Mouse (Mus musculus): ENCODE measurements around the gene Lpar5. TPM values are rescaled to one million over a fixed set of nuclear protein-coding genes. Genes with fewer than 3 reads are reported as not detected.
"Not testable (repeated sequence)": the region's sequence is repeated elsewhere in the genome, so short reads cannot be mapped to it uniquely, and the experiment has no call there.

The Lpar5 gene
- not detected for total RNA-seq (2021)

GRCm38 (mm10) chr6:125067571-125067995, at the start of gene Lpar5:
TSS of gene Lpar5 (plus strand) at chr6:125067920.
- no peak for DNase-seq

- DNase-seq: peak; percentile 78
Measured at GRCm38 (mm10) chr6:125030532-125030931, 37.2 kb upstream of the Lpar5 start.

- no peak for DNase-seq
Measured at GRCm38 (mm10) chr6:125031604-125032003, 36.1 kb upstream of the Lpar5 start.

GRCm38 (mm10) chr6:125038666-125039065, 29.1 kb upstream of the Lpar5 start:
- DNase-seq: no peak

- DNase-seq: no peak
Measured at GRCm38 (mm10) chr6:125039131-125039530, 28.6 kb upstream of the Lpar5 start.

- DNase-seq: peak; percentile 90
Measured at GRCm38 (mm10) chr6:125039533-125040153, 28.1 kb upstream of the Lpar5 start, which contains the start of gene Ing4. TSS of gene Ing4 (plus strand) at chr6:125039760.

GRCm38 (mm10) chr6:125040221-125040620, 27.5 kb upstream of the Lpar5 start:
- no peak for DNase-seq

GRCm38 (mm10) chr6:125041047-125041446, 26.7 kb upstream of the Lpar5 start:
- no peak for DNase-seq

GRCm38 (mm10) chr6:125042081-125042480, 25.6 kb upstream of the Lpar5 start:
- DNase-seq: no peak

- peak; percentile 90 for DNase-seq
Measured at GRCm38 (mm10) chr6:125046691-125047090, 21.0 kb upstream of the Lpar5 start.

GRCm38 (mm10) chr6:125049678-125050077, 18.0 kb upstream of the Lpar5 start, which contains the start of gene Acrbp:
TSS of gene Acrbp (plus strand) at chr6:125049689.
- DNase-seq: no peak

GRCm38 (mm10) chr6:125051237-125051636, 16.5 kb upstream of the Lpar5 start:
- no peak for DNase-seq

GRCm38 (mm10) chr6:125061493-125061892, 6.2 kb upstream of the Lpar5 start:
- DNase-seq: no peak

GRCm38 (mm10) chr6:125062511-125062910, 5.2 kb upstream of the Lpar5 start:
- DNase-seq: no peak

GRCm38 (mm10) chr6:125063906-125064305, 3.8 kb upstream of the Lpar5 start:
- no peak for DNase-seq

GRCm38 (mm10) chr6:125065223-125065622, 2.5 kb upstream of the Lpar5 start:
- DNase-seq: not testable (repeated sequence)

GRCm38 (mm10) chr6:125071170-125071895, 3.6 kb downstream of the Lpar5 start:
- DNase-seq: no peak

- peak; percentile 57 for DNase-seq
Measured at GRCm38 (mm10) chr6:125071896-125072279, 4.2 kb downstream of the Lpar5 start.

GRCm38 (mm10) chr6:125073825-125074224, 6.1 kb downstream of the Lpar5 start:
- DNase-seq: no peak

GRCm38 (mm10) chr6:125081394-125081793, 13.7 kb downstream of the Lpar5 start:
- no peak for DNase-seq

- DNase-seq: peak; percentile 95
Measured at GRCm38 (mm10) chr6:125081797-125082560, 14.3 kb downstream of the Lpar5 start.

GRCm38 (mm10) chr6:125082801-125083386, 15.2 kb downstream of the Lpar5 start:
- DNase-seq: no peak

- peak; percentile 75 for DNase-seq
Measured at GRCm38 (mm10) chr6:125084424-125084823, 16.7 kb downstream of the Lpar5 start.

Data from heart, postnatal 4 days (tissue).